Mouse (Mus musculus): ENCODE measurements around the gene Plxnb2. TPM values are rescaled to one million over a fixed set of nuclear protein-coding genes. Genes with fewer than 3 reads are reported as not detected.

Gene Plxnb2
- total RNA-seq, 1 experiment: 116 TPM

- H3K4me1 ChIP-seq (ENCODE audit: control insufficient read depth in 2 of 2, insufficient read depth in 2 of 2, low read length in 2 of 2, poor library complexity in 1 of 2): peaks cover 0 to 32% of the 10 kb centered on the region in 2 experiments; a peak in 3 of 4 replicates
- no peak for DNase-seq (ENCODE audit: low read depth, low spot score)
- no peak overlapping the region for H3K27ac ChIP-seq (ENCODE audit: insufficient read depth, low read depth, low read length, poor library complexity, severe bottlenecking)
- in situ Hi-C loops (cut with MboI; ENCODE audit: low sequenced_read_pairs in 2 of 2, unreplicated experiment in 2 of 2): no loop called here
- H3K36me3 ChIP-seq (ENCODE audit: control insufficient read depth, insufficient read depth, low read length, poor library complexity, severe bottlenecking): peaks cover 4% of the 10 kb centered on the region; the same call in 1 of the 2 replicates
- TF ChIP-seq ZNF384 (IDR thresholded peaks at IDR 0.05; ENCODE audit: low read depth, low read length) (no peak), ZC3H11A (IDR thresholded peaks at IDR 0.05; ENCODE audit: borderline replicate concordance, low read depth, low read length) (no peak), CHD2 (IDR thresholded peaks at IDR 0.05; ENCODE audit: low read depth, low read length) (no peak), HCFC1 (IDR thresholded peaks at IDR 0.05; ENCODE audit: borderline replicate concordance, insufficient read depth, low read length) (no peak), MAFK (IDR thresholded peaks at IDR 0.05; ENCODE audit: insufficient read depth, low read depth, low read length) (no peak)
- H3K9me3 ChIP-seq (ENCODE audit: control insufficient read depth, insufficient read depth, low read depth, low read length): no peaks in the 10 kb centered on the region
- peak overlapping the region; percentile 27; the same call in 1 of the 2 replicates for H3K9ac ChIP-seq (ENCODE audit: insufficient read depth, low read depth, low read length, poor library complexity, severe bottlenecking)
- peak overlapping the region; percentile 45 to 65; a peak in 2 of 4 replicates for H3K4me3 ChIP-seq (ENCODE audit: insufficient read depth in 1 of 2, low read depth in 1 of 2, low read length in 2 of 2, poor library complexity in 1 of 2, severe bottlenecking in 1 of 2)
Measured at GRCm38 (mm10) chr15:89145813-89146350, 34.7 kb downstream of the Plxnb2 start.

- Histone ChIP-seq H3K9ac (ENCODE audit: insufficient read depth, low read depth, low read length, poor library complexity, severe bottlenecking) (no peak overlapping the region), H3K36me3 (ENCODE audit: control insufficient read depth, insufficient read depth, low read length, poor library complexity, severe bottlenecking) (peaks cover 4% of the 10 kb centered on the region; the same call in 1 of the 2 replicates), H3K9me3 (ENCODE audit: control insufficient read depth, insufficient read depth, low read depth, low read length) (no peaks in the 10 kb centered on the region), H3K4me1 (ENCODE audit: control insufficient read depth in 2 of 2, insufficient read depth in 2 of 2, low read length in 2 of 2, poor library complexity in 1 of 2) (peaks cover 0 to 31% of the 10 kb centered on the region in 2 experiments; a peak in 3 of 4 replicates), H3K4me3 (ENCODE audit: insufficient read depth in 1 of 2, low read depth in 1 of 2, low read length in 2 of 2, poor library complexity in 1 of 2, severe bottlenecking in 1 of 2) (no peak overlapping the region), H3K27ac (ENCODE audit: insufficient read depth, low read depth, low read length, poor library complexity, severe bottlenecking) (no peak overlapping the region)
- DNase-seq (ENCODE audit: low read depth, low spot score): no peak
- in situ Hi-C loops (cut with MboI; ENCODE audit: low sequenced_read_pairs in 2 of 2, unreplicated experiment in 2 of 2): no loop called here
- TF ChIP-seq ZNF384 (IDR thresholded peaks at IDR 0.05; ENCODE audit: low read depth, low read length): no peak
- no peak for TF ChIP-seq ZC3H11A (IDR thresholded peaks at IDR 0.05; ENCODE audit: borderline replicate concordance, low read depth, low read length)
- no peak for TF ChIP-seq MAFK (IDR thresholded peaks at IDR 0.05; ENCODE audit: insufficient read depth, low read depth, low read length)
- TF ChIP-seq CHD2 (IDR thresholded peaks at IDR 0.05; ENCODE audit: low read depth, low read length): no peak
- TF ChIP-seq HCFC1 (IDR thresholded peaks at IDR 0.05; ENCODE audit: borderline replicate concordance, insufficient read depth, low read length): no peak
Measured at GRCm38 (mm10) chr15:89144965-89145364, 35.6 kb downstream of the Plxnb2 start.

- TF ChIP-seq HCFC1 (IDR thresholded peaks at IDR 0.05; ENCODE audit: borderline replicate concordance, insufficient read depth, low read length) (no peak), MAFK (IDR thresholded peaks at IDR 0.05; ENCODE audit: insufficient read depth, low read depth, low read length) (no peak), ZNF384 (IDR thresholded peaks at IDR 0.05; ENCODE audit: low read depth, low read length) (no peak), ZC3H11A (IDR thresholded peaks at IDR 0.05; ENCODE audit: borderline replicate concordance, low read depth, low read length) (no peak), CHD2 (IDR thresholded peaks at IDR 0.05; ENCODE audit: low read depth, low read length) (no peak)
- H3K9ac ChIP-seq (ENCODE audit: insufficient read depth, low read depth, low read length, poor library complexity, severe bottlenecking): no peak overlapping the region
- peaks cover 0 to 26% of the 10 kb centered on the region in 2 experiments; a peak in 3 of 4 replicates for H3K4me1 ChIP-seq (ENCODE audit: control insufficient read depth in 2 of 2, insufficient read depth in 2 of 2, low read length in 2 of 2, poor library complexity in 1 of 2)
- in situ Hi-C loops (cut with MboI; ENCODE audit: low sequenced_read_pairs in 2 of 2, unreplicated experiment in 2 of 2): no loop called here
- H3K4me3 ChIP-seq (ENCODE audit: insufficient read depth in 1 of 2, low read depth in 1 of 2, low read length in 2 of 2, poor library complexity in 1 of 2, severe bottlenecking in 1 of 2): no peak overlapping the region
- no peak overlapping the region for H3K27ac ChIP-seq (ENCODE audit: insufficient read depth, low read depth, low read length, poor library complexity, severe bottlenecking)
- DNase-seq (ENCODE audit: low read depth, low spot score): no peak
- H3K9me3 ChIP-seq (ENCODE audit: control insufficient read depth, insufficient read depth, low read depth, low read length): no peaks in the 10 kb centered on the region
- H3K36me3 ChIP-seq (ENCODE audit: control insufficient read depth, insufficient read depth, low read length, poor library complexity, severe bottlenecking): peaks cover 4% of the 10 kb centered on the region; the same call in 1 of the 2 replicates
Measured at GRCm38 (mm10) chr15:89143134-89143533, 37.5 kb downstream of the Plxnb2 start.

- in situ Hi-C loops (cut with MboI; ENCODE audit: low sequenced_read_pairs in 2 of 2, unreplicated experiment in 2 of 2): no loop called here
- Histone ChIP-seq H3K9ac (ENCODE audit: insufficient read depth, low read depth, low read length, poor library complexity, severe bottlenecking) (no peak overlapping the region), H3K36me3 (ENCODE audit: control insufficient read depth, insufficient read depth, low read length, poor library complexity, severe bottlenecking) (peaks cover 4% of the 10 kb centered on the region; the same call in 1 of the 2 replicates), H3K4me3 (ENCODE audit: insufficient read depth in 1 of 2, low read depth in 1 of 2, low read length in 2 of 2, poor library complexity in 1 of 2, severe bottlenecking in 1 of 2) (no peak overlapping the region), H3K4me1 (ENCODE audit: control insufficient read depth in 2 of 2, insufficient read depth in 2 of 2, low read length in 2 of 2, poor library complexity in 1 of 2) (peaks cover 0 to 19% of the 10 kb centered on the region in 2 experiments; a peak in 2 of 4 replicates), H3K27ac (ENCODE audit: insufficient read depth, low read depth, low read length, poor library complexity, severe bottlenecking) (no peak overlapping the region), H3K9me3 (ENCODE audit: control insufficient read depth, insufficient read depth, low read depth, low read length) (no peaks in the 10 kb centered on the region)
- TF ChIP-seq ZNF384 (IDR thresholded peaks at IDR 0.05; ENCODE audit: low read depth, low read length) (no peak), ZC3H11A (IDR thresholded peaks at IDR 0.05; ENCODE audit: borderline replicate concordance, low read depth, low read length) (no peak)
- DNase-seq (ENCODE audit: low read depth, low spot score): no peak
Measured at GRCm38 (mm10) chr15:89141905-89142304, 38.7 kb downstream of the Plxnb2 start.

All from ES-E14 (cell line).